Mouse (Mus musculus) myocyte (in vitro differentiated cells): ENCODE measurements around the gene Zfp661.

Experiments
- MAX ChIP-seq: IDR thresholded peaks from one replicate; pipeline ENCODE4 v1.6.1; 2011; ENCODE audit warnings: low read depth, mild to moderate bottlenecking, control low read depth
- SRF ChIP-seq: IDR thresholded peaks from one replicate; pipeline ENCODE4 v1.6.1; 2011; ENCODE audit warnings: low read depth; ENCODE audit not compliant: control insufficient read depth, insufficient read length

GRCm38 (mm10) chr2:127605203-127605602 is 18.3 kb upstream of the Zfp661 start:
- TF ChIP-seq MAX (no peak), SRF (no peak)
